Mouse (Mus musculus) neural tube, embryonic 11.5 days (tissue): Measurements from ENCODE around the gene Hnrnpab. TPM values are rescaled to one million over a fixed set of nuclear protein-coding genes. Genes with fewer than 3 reads are reported as not detected.
"Not testable (repeated sequence)": the region's sequence is repeated elsewhere in the genome, so short reads cannot be mapped to it uniquely, and the experiment has no call there.

Experiments
- ATAC-seq: fragments of 200-750 bp; cut with Nextera tagmentation; 2 replicates; pipeline ENCODE4 v1.8.0; 2017; ENCODE audit warnings: moderate number of reproducible peaks, mild to moderate bottlenecking, moderate TSS enrichment, moderate library complexity; ENCODE audit not compliant: insufficient read depth, low FRiP score, low TSS enrichment
- DNase-seq: peaks from one replicate; pipeline ENCODE4 v3.0.0-alpha.2; 2015; ENCODE audit warnings: low spot score
- H3K27ac ChIP-seq: fragments of 300-500 bp; sonication (generic); 2 replicates; pipeline ENCODE4 v1.5.1; 2014; ENCODE audit warnings: low read depth, mild to moderate bottlenecking, low read length
- H3K27me3 ChIP-seq: fragments of 300-500 bp; sonication (generic); 2 replicates; pipeline ENCODE4 v1.6.1; 2014; ENCODE audit warnings: mild to moderate bottlenecking, low read length, mixed read lengths; ENCODE audit not compliant: control insufficient read depth, insufficient read depth
- H3K36me3 ChIP-seq: fragments of 300-500 bp; sonication (generic); 2 replicates; pipeline ENCODE4 v1.6.1; 2014; ENCODE audit warnings: mild to moderate bottlenecking, low read length, moderate library complexity, mixed read lengths; ENCODE audit not compliant: control insufficient read depth, insufficient read depth
- H3K4me1 ChIP-seq: fragments of 300-500 bp; sonication (generic); 2 replicates; pipeline ENCODE4 v1.6.1; 2014; ENCODE audit warnings: low read length, mixed read lengths; ENCODE audit not compliant: control insufficient read depth, insufficient read depth
- H3K4me2 ChIP-seq: fragments of 300-500 bp; sonication (generic); 2 replicates; pipeline ENCODE4 v1.6.1; 2014; ENCODE audit warnings: low read depth, mild to moderate bottlenecking, moderate library complexity
- H3K4me3 ChIP-seq: fragments of 300-500 bp; sonication (generic); 2 replicates; pipeline ENCODE4 v1.5.1; 2014; ENCODE audit warnings: low read depth, low read length
- H3K9ac ChIP-seq: fragments of 300-500 bp; sonication (generic); 2 replicates; pipeline ENCODE4 v1.6.1; 2014; ENCODE audit warnings: mild to moderate bottlenecking, low read length
- H3K9me3 ChIP-seq: fragments of 300-500 bp; sonication (generic); 2 replicates; pipeline ENCODE4 v1.6.1; 2016; ENCODE audit warnings: low read length; ENCODE audit not compliant: control insufficient read depth
- WGBS: fragments of 180-500 bp; shearing (Covaris S2); extraction: QIAGEN DNeasy Blood & Tissue Kit; methylation state at CpG from one replicate; pipeline ENCODE4 v1.1.7; 2014; 5-methylcytosine and 5-hydroxymethylcytosine counted together
- polyA plus RNA-seq: library from polyadenylated mRNA; unstranded; fragments of >200 nt; fragmentation: Nextera tagmentation; extraction: Ambion mirVana; gene quantifications from 2 replicates; pipeline ENCODE4 v1.2.1, GENCODE M21; 2014

The Hnrnpab gene
- polyA plus RNA-seq, 1 experiment from 2014 or later, result 764 TPM

DNA sequence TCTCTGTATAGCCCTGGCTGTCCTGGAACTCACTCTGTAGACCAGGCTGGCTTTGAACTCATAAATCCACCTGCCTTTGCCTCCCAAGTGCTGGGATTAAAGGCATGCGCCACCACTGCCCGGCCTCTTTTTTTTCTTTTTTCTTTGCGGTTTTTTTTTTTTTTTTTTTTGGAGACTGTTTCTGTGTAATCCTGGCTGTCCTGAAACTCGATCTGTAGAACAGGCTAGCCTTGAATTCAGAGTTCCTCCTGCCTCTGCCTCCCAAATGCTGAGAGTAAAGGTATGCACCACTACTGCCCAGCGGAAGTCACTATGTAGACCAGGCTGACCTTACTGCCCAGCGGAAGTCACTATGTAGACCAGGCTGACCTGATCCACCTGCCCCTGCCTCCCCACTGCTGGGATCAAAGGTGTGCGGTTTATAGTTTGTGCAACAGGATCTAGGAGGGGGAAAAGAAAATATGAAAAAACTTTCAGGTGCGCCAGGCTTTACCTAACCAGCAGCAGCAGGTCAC, 12.3 kb upstream of the Hnrnpab start:
- Histone ChIP-seq H3K4me1 (peaks cover 11% of the 10 kb centered on the region), H3K4me2 (peak overlapping the region; percentile 85), H3K9me3 (no peaks in the 10 kb centered on the region), H3K27me3 (no peaks in the 10 kb centered on the region), H3K36me3 (peaks cover 6% of the 10 kb centered on the region), H3K4me3 (peak overlapping the region; percentile 88), H3K27ac (no peak overlapping the region), H3K9ac (peak overlapping the region; percentile 18; the same call in 1 of the 2 replicates)
- WGBS, result 54% methylated on average over 8 of the region's 8 CpGs
- no peak for DNase-seq
- ATAC-seq, result peak; percentile 52

DNA sequence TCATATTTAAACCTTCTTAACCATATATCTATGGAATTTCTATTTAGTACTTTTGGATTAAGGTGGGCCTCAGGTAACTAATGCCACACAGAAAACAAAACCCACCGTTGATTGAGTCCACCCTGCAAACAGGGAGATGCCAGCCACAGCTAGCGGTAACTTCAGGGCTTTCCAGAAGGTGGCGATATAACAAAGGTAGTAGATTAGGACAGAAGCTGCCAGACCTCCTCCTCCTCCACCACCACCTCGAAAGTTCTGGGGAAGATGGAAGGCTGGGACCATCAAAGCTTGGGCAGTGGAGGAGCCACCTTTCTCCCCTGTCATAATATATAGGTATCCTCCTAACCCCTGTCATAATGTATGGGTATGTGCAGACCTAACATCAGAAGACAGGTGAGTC, 11.0 kb upstream of the Hnrnpab start:
- WGBS, result 8% methylated on average over 4 of the region's 4 CpGs
- no peak for ATAC-seq

DNA sequence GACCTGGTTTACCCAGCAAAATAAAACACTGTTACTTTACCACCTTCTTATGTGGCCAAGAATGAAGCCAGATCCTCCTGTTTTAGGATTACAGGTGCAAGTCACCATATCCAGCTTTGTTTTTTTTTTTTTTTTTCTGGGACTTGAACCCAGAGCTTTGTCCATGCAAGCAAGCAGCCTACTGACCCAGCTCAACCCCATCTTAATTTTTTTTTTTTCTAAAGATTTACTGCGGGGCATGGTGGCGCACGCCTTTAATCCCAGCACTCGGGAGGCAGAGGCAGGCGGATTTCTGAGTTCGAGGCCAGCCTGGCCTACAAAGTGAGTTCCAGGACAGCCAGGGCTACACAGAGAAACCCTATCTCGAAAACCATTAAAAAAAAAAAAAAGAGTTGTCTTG, 9.5 kb upstream of the Hnrnpab start:
- not testable (repeated sequence) for DNase-seq, ATAC-seq, H3K9ac ChIP-seq, H3K9me3 ChIP-seq, H3K27ac ChIP-seq, H3K4me1 ChIP-seq, H3K27me3 ChIP-seq, H3K36me3 ChIP-seq
- 93% methylated on average over 7 of the region's 7 CpGs for WGBS
- peak overlapping the region; percentile 11; the same call in 1 of the 2 replicates for H3K4me3 ChIP-seq
- H3K4me2 ChIP-seq, result peak overlapping the region; percentile 56

More for the DNA sequence above, 11.0 kb upstream of the Hnrnpab start:
- no peak overlapping the region for H3K4me3 ChIP-seq
- no peak overlapping the region for H3K9ac ChIP-seq
- H3K4me1 ChIP-seq, result peaks cover 11% of the 10 kb centered on the region
- H3K4me2 ChIP-seq, result no peak overlapping the region
- no peak overlapping the region for H3K27ac ChIP-seq
- DNase-seq, result peak; percentile 57
- H3K9me3 ChIP-seq, result no peaks in the 10 kb centered on the region
- H3K27me3 ChIP-seq, result no peaks in the 10 kb centered on the region
- no peaks in the 10 kb centered on the region; the same call in 1 of the 2 replicates for H3K36me3 ChIP-seq

DNA sequence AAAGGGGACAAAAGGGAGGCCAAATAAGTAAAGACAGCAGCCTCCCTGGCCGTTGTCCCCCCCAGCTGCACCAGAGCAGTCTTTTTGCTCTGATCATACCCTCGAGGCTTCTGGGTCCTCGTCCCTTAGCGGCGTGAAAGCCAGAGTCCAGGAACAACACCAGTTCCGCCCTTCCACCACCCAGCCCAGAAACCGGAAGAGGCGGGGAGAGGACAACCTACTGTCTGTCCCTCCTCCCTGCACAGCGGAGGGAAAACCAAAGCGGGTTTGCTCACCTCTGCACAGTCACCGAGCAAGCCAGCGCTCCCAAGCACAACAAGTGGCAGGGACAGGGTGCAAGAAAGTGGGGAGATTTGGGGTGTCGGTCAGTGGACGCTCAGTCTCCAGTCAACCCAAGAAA, 9.0 kb upstream of the Hnrnpab start:
- Histone ChIP-seq H3K4me1 (peaks cover 6% of the 10 kb centered on the region), H3K27me3 (no peaks in the 10 kb centered on the region), H3K9me3 (no peaks in the 10 kb centered on the region), H3K9ac (peak overlapping the region; percentile 54), H3K36me3 (no peaks in the 10 kb centered on the region), H3K4me2 (peak overlapping the region; percentile 56), H3K27ac (no peak overlapping the region), H3K4me3 (peak overlapping the region; percentile 11; the same call in 1 of the 2 replicates)
- DNase-seq, result peak; percentile 63
- WGBS, result 3% methylated on average over 14 of the region's 14 CpGs
- ATAC-seq, result 0 out of 2 replicates have a peak, but pooled peaks have one; percentile 31

DNA sequence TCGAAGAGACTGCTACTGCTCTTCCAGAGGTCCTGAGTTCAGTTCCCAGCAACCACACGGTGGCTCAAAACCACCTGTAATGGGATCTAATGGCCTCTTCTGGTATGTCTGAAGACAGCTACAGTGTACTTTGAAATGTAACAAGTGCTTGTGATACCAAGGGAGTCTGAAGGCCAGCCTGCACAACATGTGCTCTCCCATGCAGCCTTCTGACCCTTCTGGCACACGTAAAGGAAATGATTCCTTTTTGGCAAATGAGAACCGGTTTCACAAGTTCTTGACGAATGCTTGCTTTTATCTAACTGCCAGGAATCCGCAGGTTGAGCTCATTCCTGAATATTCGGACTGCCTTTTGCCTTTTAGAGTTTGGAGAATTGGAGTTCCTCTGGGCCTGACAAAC, 8.5 kb upstream of the Hnrnpab start:
- Histone ChIP-seq H3K4me2 (peak overlapping the region; percentile 56), H3K9ac (peak overlapping the region; percentile 54; the same call in 1 of the 2 replicates), H3K4me1 (peaks cover 1% of the 10 kb centered on the region; the same call in 1 of the 2 replicates), H3K27me3 (no peaks in the 10 kb centered on the region), H3K27ac (no peak overlapping the region), H3K9me3 (no peaks in the 10 kb centered on the region), H3K36me3 (no peaks in the 10 kb centered on the region), H3K4me3 (0 out of 2 replicates have a peak overlapping the region, but pooled peaks have one; percentile 11)
- DNase-seq (no peak), ATAC-seq (no peak)
- 52% methylated on average over 7 of the region's 7 CpGs for WGBS

DNA sequence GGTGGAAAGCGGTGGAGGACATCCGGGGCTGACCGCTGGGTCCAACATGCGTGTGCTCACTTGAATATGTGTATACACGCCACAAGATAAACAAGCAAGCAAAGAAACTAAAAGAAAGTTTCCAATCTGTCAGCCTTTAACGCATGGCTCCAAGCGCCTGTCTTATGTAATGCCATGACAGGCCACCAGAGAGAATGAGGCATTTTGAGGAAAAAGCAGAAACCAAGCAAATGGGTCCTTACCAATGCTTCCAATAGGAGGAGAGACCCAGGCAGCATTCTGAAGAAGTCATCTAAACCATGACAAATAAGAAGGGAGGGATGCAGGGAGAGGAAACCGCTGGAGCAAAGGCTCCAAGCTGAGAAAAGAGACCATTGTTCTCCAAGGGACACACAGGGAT, 7.6 kb upstream of the Hnrnpab start:
- Histone ChIP-seq H3K4me2 (no peak overlapping the region), H3K4me1 (no peaks in the 10 kb centered on the region), H3K27ac (no peak overlapping the region), H3K36me3 (no peaks in the 10 kb centered on the region), H3K9ac (no peak overlapping the region), H3K27me3 (no peaks in the 10 kb centered on the region), H3K4me3 (no peak overlapping the region), H3K9me3 (no peaks in the 10 kb centered on the region)
- no peak for DNase-seq
- ATAC-seq, result no peak
- WGBS, result 83% methylated on average over 8 of the region's 8 CpGs

DNA sequence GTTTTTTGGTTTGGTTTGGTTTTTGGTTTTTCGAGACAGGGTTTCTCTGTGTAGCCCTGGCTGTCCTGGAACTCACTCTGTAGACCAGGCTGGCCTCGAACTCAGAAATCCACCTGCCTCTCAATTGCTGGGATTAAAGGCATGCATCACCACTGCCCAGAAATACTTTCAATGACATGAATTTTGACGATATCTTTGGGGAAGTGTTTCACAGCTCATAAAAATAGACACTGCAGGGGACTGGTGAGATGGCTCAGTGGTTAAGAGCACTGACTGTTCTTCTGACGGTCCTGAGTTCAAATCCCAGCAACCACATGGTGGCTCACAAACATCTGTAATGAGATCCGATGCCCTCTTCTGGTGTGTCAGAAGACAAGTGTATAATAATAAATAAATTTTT, 3.3 kb upstream of the Hnrnpab start:
- H3K9me3 ChIP-seq, H3K27ac ChIP-seq, H3K36me3 ChIP-seq, H3K27me3 ChIP-seq, DNase-seq, H3K9ac ChIP-seq, H3K4me1 ChIP-seq, ATAC-seq, H3K4me3 ChIP-seq, H3K4me2 ChIP-seq: not testable (repeated sequence)
- WGBS, result 91% methylated on average over 5 of the region's 5 CpGs

DNA sequence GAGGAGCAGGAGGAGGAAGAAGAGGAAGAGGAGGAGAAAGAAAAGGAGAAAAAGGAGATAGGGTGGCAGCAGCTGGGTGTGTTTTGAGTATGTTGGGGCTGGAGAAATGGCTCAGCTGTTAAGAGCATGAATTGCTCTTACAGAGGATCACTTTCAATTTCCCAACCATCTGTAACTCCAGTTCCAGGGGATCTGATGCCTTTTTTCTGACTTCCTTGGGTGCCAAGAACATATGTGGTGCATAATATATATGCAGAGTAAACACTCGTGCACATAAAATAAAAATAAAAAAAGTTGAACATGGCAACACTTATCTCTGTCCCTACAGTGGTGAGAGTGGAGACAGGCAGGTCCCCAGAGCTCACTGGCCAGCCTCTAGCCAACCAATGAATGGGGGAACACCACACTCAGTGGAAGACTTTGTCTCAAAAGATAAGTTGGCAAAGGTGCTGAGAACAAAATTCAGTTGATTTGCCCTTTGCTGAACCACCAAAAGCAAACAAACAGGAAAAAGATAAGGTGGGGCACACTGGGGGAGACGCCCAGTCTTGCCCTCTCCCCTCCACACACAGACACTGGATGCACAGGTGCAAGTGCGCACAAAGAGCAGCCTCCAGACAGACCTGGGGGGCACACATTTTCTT, 2.7 kb upstream of the Hnrnpab start:
- 87% methylated on average over 3 of the region's 3 CpGs for WGBS
- Histone ChIP-seq H3K4me3 (no peak overlapping the region), H3K9ac (no peak overlapping the region), H3K4me1 (peaks cover 7% of the 10 kb centered on the region), H3K9me3 (no peaks in the 10 kb centered on the region), H3K36me3 (peaks cover 1% of the 10 kb centered on the region; the same call in 1 of the 2 replicates), H3K27ac (no peak overlapping the region), H3K27me3 (no peaks in the 10 kb centered on the region), H3K4me2 (no peak overlapping the region)
- DNase-seq (no peak), ATAC-seq (no peak)
